Mouse (Mus musculus): ENCODE measurements around the gene Hoxd3. TPM values are rescaled to one million over a fixed set of nuclear protein-coding genes. Genes with fewer than 3 reads are reported as not detected.

Gene Hoxd3
- polyA plus RNA-seq, 1 experiment from 2014 or later, result 1.5 TPM

DNA sequence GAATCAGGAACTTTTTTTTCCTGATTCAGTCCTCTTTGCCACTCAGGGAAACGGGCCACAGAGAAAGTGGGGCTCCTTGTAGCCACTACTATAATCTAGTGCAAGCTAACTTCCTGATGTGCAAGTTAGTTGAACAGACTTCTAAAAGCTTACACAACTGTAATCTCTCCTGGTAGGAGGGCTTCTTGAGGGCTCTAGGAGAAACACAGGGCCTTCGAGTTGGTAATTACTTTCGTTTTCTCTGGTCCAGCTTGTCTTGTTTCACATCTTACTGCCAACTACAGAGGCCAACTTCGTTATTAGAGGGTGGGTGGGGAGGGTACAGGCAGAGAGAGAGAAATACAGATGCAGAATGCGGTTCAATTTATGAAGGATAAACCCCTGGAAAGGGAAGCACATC, 39.9 kb upstream of the Hoxd3 start:
- Histone ChIP-seq H3K9ac (replicated peaks) (peak overlapping the region; percentile 99), H3K4me3 (replicated peaks) (peak overlapping the region; percentile 90), H3K9me3 (no peaks in the 10 kb centered on the region), H3K27me3 (peaks cover 76% of the 10 kb centered on the region), H3K4me2 (peak overlapping the region; percentile 74), H3K36me3 (no peaks in the 10 kb centered on the region), H3K4me1 (replicated peaks) (peaks cover 42% of the 10 kb centered on the region), H3K27ac (peak overlapping the region; percentile 99)
- ATAC-seq (ENCODE audit: insufficient number of reproducible peaks, insufficient read depth, low FRiP score, low TSS enrichment, low read depth), result no peak
- 8% methylated on average over 5 of the region's 5 CpGs for WGBS

GRCm38 (mm10) chr2:74672481-74673362, 39.0 kb upstream of the Hoxd3 start:
- Histone ChIP-seq H3K4me1 (replicated peaks) (peaks cover 42% of the 10 kb centered on the region), H3K27ac (peak overlapping the region; percentile 99), H3K36me3 (no peaks in the 10 kb centered on the region), H3K4me3 (replicated peaks) (peak overlapping the region; percentile 90), H3K9ac (replicated peaks) (peak overlapping the region; percentile 99), H3K4me2 (peak overlapping the region; percentile 74), H3K9me3 (no peaks in the 10 kb centered on the region), H3K27me3 (peaks cover 75% of the 10 kb centered on the region)
- under 1% methylated on average over 40 of the region's 40 CpGs for WGBS
- peak; percentile 44 for ATAC-seq (ENCODE audit: insufficient number of reproducible peaks, insufficient read depth, low FRiP score, low TSS enrichment, low read depth)

DNA sequence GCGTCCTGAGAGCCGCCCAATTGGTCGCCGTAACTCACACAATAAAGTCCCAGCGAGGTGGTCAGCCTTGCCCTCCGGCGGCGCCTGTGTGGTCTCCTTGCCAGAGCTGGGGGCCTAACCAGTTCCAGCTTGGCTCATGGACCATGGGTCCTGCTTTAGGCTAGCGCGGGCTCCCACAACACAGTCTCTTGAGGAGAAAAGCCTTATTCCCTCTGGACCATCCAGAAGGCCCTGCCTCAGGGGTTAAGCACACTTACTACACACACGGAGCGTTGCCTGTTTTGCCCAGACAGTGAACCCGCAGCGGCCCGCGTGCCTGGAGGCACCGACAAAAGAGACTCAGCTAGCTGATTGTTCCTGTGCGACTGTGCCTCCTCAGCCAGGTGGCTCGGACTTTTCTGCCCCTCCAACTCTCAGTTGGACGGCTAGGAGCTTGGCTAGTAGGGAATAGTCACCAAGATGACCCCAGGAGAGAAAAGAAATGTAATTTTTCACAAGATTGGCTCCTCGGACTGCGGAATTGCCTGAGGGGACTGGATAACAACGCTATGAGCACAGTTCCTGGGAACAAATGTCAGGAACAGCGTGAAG, 37.8 kb upstream of the Hoxd3 start:
- ATAC-seq (ENCODE audit: insufficient number of reproducible peaks, insufficient read depth, low FRiP score, low TSS enrichment, low read depth), result 0 out of 2 replicates have a peak, but pooled peaks have one; percentile 11
- Histone ChIP-seq H3K36me3 (no peaks in the 10 kb centered on the region), H3K27ac (peak overlapping the region; percentile 99), H3K9ac (replicated peaks) (peak overlapping the region; percentile 99), H3K27me3 (peaks cover 63% of the 10 kb centered on the region), H3K4me2 (peak overlapping the region; percentile 74), H3K4me1 (replicated peaks) (peaks cover 35% of the 10 kb centered on the region), H3K4me3 (replicated peaks) (peak overlapping the region; percentile 90), H3K9me3 (no peaks in the 10 kb centered on the region)
- 2% methylated on average over 24 of the region's 24 CpGs for WGBS

GRCm38 (mm10) chr2:74674881-74675665, 36.7 kb upstream of the Hoxd3 start, which contains the start of gene Hoxd12:
Hoxd12 (plus strand) TSS chr2:74675013.
- no peaks in the 10 kb centered on the region for H3K9me3 ChIP-seq
- peaks cover 42% of the 10 kb centered on the region for H3K4me1 ChIP-seq (replicated peaks)
- H3K4me2 ChIP-seq, result peak within 1 kb of the TSS; percentile 74
- H3K36me3 ChIP-seq, result no peaks in the 10 kb centered on the region
- peak within 1 kb of the TSS; percentile 99 for H3K9ac ChIP-seq (replicated peaks)
- WGBS, result under 1% methylated on average over 47 of the region's 47 CpGs
- peak; percentile 48 for ATAC-seq (ENCODE audit: insufficient number of reproducible peaks, insufficient read depth, low FRiP score, low TSS enrichment, low read depth)
- peaks cover 59% of the 10 kb centered on the region for H3K27me3 ChIP-seq
- H3K27ac ChIP-seq, result peak within 1 kb of the TSS; percentile 99
- H3K4me3 ChIP-seq (replicated peaks), result peak within 1 kb of the TSS; percentile 90

GRCm38 (mm10) chr2:74675666-74676282, 36.0 kb upstream of the Hoxd3 start:
- Histone ChIP-seq H3K4me3 (replicated peaks) (peak overlapping the region; percentile 90), H3K4me1 (replicated peaks) (peaks cover 42% of the 10 kb centered on the region), H3K4me2 (peak overlapping the region; percentile 74), H3K9ac (replicated peaks) (peak overlapping the region; percentile 99), H3K27me3 (peaks cover 62% of the 10 kb centered on the region), H3K36me3 (no peaks in the 10 kb centered on the region), H3K9me3 (no peaks in the 10 kb centered on the region), H3K27ac (peak overlapping the region; percentile 99)
- WGBS, result 5% methylated on average over 24 of the region's 24 CpGs
- ATAC-seq (ENCODE audit: insufficient number of reproducible peaks, insufficient read depth, low FRiP score, low TSS enrichment, low read depth), result no peak

DNA sequence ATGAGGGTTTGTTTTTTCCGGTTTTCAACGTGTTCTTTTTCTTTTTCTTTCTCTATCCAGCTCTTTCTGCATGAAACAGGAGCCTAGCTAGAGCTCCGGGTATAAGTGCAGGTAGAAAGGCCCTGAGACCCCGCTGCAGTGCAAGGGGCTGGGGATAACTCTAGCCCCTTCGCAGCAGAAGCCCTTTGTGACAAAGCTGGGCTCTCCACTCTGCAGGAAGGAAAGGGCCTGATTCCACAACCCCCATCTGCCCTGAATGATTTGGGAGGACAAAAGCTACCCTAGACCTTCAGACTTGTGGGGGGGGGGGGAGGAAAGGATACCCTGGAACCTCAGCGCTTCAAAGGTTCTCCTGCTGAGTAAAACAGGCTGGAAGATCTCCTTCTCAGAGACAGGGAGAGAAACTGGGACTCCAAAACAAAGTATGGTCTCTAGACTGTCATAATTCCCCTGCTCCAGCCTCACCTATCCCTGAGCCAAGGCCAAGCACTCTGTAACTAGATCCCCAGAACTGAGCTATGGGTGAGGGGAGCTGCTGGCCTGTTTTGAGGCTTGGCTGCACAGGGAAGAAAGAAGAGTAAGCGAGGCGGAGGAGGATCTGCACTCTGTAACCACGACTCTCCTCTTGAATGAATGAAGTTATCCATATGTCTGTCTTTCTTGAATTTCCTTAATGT, 35.2 kb upstream of the Hoxd3 start:
- H3K4me3 ChIP-seq (replicated peaks), result peak overlapping the region; percentile 90
- H3K4me2 ChIP-seq, result peak overlapping the region; percentile 74
- H3K4me1 ChIP-seq (replicated peaks), result peaks cover 42% of the 10 kb centered on the region
- peak overlapping the region; percentile 99 for H3K27ac ChIP-seq
- WGBS, result 8% methylated on average over 9 of the region's 9 CpGs
- H3K9ac ChIP-seq (replicated peaks), result peak overlapping the region; percentile 99
- no peaks in the 10 kb centered on the region for H3K36me3 ChIP-seq
- peaks cover 68% of the 10 kb centered on the region for H3K27me3 ChIP-seq
- no peak for ATAC-seq (ENCODE audit: insufficient number of reproducible peaks, insufficient read depth, low FRiP score, low TSS enrichment, low read depth)
- no peaks in the 10 kb centered on the region for H3K9me3 ChIP-seq

- Histone ChIP-seq H3K4me1 (replicated peaks) (peaks cover 47% of the 10 kb centered on the region), H3K4me3 (replicated peaks) (peak overlapping the region; percentile 90), H3K27ac (peak overlapping the region; percentile 99), H3K9me3 (no peaks in the 10 kb centered on the region), H3K4me2 (peak overlapping the region; percentile 74), H3K36me3 (no peaks in the 10 kb centered on the region), H3K27me3 (peaks cover 72% of the 10 kb centered on the region), H3K9ac (replicated peaks) (peak overlapping the region; percentile 99)
- 16% methylated on average over 2 of the region's 2 CpGs for WGBS
- no peak for ATAC-seq (ENCODE audit: insufficient number of reproducible peaks, insufficient read depth, low FRiP score, low TSS enrichment, low read depth)
These were observed 34.6 kb upstream of the Hoxd3 start for GRCm38 (mm10) chr2:74677106-74677505.

DNA sequence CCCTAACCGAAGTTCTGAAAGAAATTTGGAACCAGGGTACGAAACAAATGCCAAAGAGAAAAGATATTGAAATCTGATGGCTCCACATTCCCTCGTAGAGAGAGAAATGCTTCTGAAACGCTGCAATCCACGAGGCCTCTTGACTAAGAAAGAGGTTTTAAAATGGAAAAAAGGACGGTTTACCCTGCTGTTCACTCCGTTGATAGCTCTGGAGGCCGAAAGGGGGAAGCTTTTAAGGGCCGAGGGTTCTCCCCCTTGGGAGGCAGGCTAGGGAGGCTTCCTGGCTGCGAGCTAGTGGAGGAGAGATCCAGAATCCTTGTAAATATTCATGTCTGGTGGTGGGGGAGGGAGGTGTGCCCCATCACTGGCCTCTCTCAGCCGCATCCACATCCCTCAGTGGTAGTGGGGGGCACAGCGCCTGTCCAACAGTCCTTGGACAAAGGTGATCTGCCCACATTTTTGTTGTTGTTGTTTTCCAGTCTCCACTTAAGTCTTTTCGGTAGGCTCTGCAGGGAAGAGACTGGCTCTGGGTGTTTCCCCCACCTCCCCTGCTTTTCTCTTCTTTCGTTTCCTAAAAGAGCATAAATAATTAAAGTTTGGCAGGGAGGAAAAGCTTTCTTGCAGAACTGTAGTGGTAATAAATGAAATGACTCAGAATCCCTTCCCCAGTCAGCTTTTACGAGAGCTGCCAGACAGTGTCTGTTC, 32.7 kb upstream of the Hoxd3 start, which contains the start of gene Hoxd11:
TSS of gene Hoxd11 (plus strand) at position 667 of the 705 bp plus-strand sequence.
- H3K4me3 ChIP-seq (replicated peaks), result peak within 1 kb of the TSS; percentile 90
- H3K9me3 ChIP-seq, result no peaks in the 10 kb centered on the region
- H3K4me2 ChIP-seq, result peak within 1 kb of the TSS; percentile 74
- H3K9ac ChIP-seq (replicated peaks), result peak within 1 kb of the TSS; percentile 99
- peaks cover 72% of the 10 kb centered on the region for H3K27me3 ChIP-seq
- peaks cover 53% of the 10 kb centered on the region for H3K4me1 ChIP-seq (replicated peaks)
- H3K27ac ChIP-seq, result peak within 1 kb of the TSS; percentile 98
- peaks cover under 1% of the 10 kb centered on the region; the same call in 1 of the 2 replicates for H3K36me3 ChIP-seq
- WGBS, result 2% methylated on average over 15 of the region's 15 CpGs
- ATAC-seq (ENCODE audit: insufficient number of reproducible peaks, insufficient read depth, low FRiP score, low TSS enrichment, low read depth), result no peak

- Histone ChIP-seq H3K9ac (replicated peaks) (peak overlapping the region; percentile 99), H3K27ac (peak overlapping the region; percentile 98), H3K4me1 (replicated peaks) (peaks cover 48% of the 10 kb centered on the region), H3K27me3 (peaks cover 68% of the 10 kb centered on the region), H3K4me3 (replicated peaks) (peak overlapping the region; percentile 90), H3K9me3 (no peaks in the 10 kb centered on the region), H3K4me2 (peak overlapping the region; percentile 74), H3K36me3 (peaks cover 3% of the 10 kb centered on the region; the same call in 1 of the 2 replicates)
- WGBS, result under 1% methylated on average over 26 of the region's 26 CpGs
- no peak for ATAC-seq (ENCODE audit: insufficient number of reproducible peaks, insufficient read depth, low FRiP score, low TSS enrichment, low read depth)
These were observed 32.1 kb upstream of the Hoxd3 start for GRCm38 (mm10) chr2:74679596-74679971.

Measured in limb, embryonic 12.5 days (tissue).